Mouse (Mus musculus) embryonic fibroblast, embryonic 13.5 days (primary cell): ENCODE data around the gene 4930412O13Rik.

Source experiments
- CTCF ChIP-seq: IDR thresholded peaks from 2 replicates; pipeline ENCODE4 v1.5.1; 2011; ENCODE audit warnings: mild to moderate bottlenecking, control low read depth, low read length, moderate library complexity, borderline replicate concordance; ENCODE audit not compliant: insufficient read depth
- POLR2A ChIP-seq: IDR thresholded peaks from 2 replicates; pipeline ENCODE4 v1.6.1; 2011; ENCODE audit warnings: low read depth, mild to moderate bottlenecking, control low read depth, low read length, moderate library complexity

DNA sequence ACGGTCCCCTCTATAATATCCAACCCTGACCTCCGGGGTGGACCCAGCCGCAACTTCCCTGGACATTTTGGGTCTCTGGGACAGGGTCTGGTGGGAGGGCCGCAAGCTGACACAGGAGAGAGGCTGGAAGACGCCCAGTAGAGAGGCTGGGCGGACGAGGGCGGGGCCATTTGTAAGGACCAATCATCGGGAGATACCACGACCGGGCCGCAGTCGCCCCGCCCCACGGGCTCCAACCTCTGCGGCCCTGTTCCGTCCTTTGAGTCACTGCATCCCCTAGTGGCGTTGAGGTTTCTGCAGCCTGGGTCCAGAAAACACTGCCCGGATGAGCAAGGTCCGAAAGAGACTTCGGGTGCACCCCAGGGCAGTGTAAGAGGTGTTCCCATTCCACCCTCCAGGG, 1.6 kb upstream of the 4930412O13Rik start:
- peak; percentile 81 for TF ChIP-seq CTCF
- peak; percentile 66 for TF ChIP-seq POLR2A
